Mouse (Mus musculus): ENCODE results near the gene Whrn.

Whrn gene

DNA sequence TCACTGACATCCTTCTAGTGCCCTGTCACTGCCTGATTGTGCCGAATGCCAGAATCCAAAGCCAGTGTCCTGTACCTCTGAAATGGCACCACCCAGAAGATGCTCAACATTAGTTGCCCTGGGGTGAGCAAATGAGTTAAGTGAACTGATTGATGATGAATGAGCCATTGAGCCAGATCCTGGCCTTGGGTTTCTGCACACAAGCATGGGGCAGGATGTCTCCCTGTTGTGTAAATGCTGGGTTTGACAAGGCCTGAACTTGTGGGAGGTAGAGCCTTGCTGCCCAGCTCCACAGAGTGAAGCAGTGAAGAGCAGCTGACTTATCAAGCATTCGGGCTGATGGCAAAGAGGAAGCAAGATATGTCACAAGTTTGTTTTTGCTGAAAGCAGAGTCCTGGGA lies 52.7 kb downstream of the Whrn start:
- DNase-seq = no peak

- DNase-seq = no peak
These were observed 54.2 kb downstream of the Whrn start for GRCm38 (mm10) chr4:63441616-63442015.

DNA sequence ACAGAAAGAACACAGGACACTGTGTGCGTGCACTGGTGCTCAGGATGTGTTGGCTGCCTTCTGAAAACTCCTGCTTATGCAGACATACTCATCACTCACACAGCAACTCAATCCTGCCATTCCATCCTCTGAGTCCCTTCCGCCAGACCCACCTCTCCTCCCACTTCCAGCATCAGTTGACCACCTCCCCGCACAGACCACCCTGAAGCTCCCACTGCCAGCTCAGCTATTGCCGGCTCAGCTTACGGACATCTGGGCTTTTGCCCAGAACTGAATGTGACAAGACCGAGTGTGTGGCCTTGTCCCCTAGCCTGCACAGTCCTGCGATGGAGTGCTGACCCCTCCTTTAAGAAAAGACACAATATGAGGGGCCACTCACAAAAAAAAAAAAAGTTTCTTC lies 55.5 kb downstream of the Whrn start:
- no peak for DNase-seq

DNA sequence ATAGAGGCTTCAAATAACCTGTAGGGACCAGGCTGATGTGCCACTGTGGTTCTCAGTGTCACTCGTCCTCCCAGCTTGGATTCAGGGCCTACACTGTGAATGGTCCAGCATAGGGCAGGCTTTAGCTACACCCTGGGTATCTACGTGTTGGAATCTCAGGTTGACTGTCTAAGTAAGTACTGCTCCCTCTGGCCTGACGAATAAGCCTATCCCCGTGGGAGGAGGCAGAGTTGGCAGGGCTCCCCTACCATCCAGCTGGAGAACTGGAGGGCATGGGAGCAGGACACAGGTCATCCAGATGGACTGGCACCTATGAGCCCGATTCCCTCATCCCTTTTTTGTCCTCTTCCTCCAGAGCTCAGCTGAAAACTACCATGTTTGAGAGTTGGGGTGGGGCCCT lies 57.8 kb downstream of the Whrn start:
- DNase-seq = no peak

GRCm38 (mm10) chr4:63437119-63437815 lies 58.5 kb downstream of the Whrn start:
- DNase-seq = no peak

GRCm38 (mm10) chr4:63435402-63435801 lies 60.4 kb downstream of the Whrn start:
- DNase-seq = no peak

DNA sequence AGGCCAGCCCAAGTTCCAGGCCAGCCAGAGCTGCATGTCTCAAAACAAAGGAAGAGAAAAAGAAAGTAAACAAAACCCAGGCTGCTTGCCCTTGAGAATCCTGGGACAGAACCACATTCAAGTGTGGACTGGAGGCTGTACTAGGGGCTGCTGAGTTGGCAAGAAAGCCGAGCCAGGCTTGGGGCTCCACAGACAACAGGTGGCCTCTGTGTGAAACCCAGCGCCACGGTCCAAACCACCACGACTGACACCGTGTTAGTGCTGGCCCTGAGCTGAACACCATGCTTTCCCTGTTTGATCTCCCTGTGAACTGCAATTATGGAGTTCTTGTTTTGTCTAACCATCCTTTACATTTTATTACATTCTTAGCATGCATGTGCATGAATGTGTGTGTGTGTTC lies 64.7 kb downstream of the Whrn start:
- DNase-seq = no peak

- no peak for DNase-seq
These were observed 65.4 kb downstream of the Whrn start for GRCm38 (mm10) chr4:63430357-63430756.

- no peak for DNase-seq
These were observed 69.5 kb downstream of the Whrn start for GRCm38 (mm10) chr4:63426308-63426707.

GRCm38 (mm10) chr4:63423811-63424210 lies 72.0 kb downstream of the Whrn start:
- no peak for DNase-seq

- no peak for DNase-seq
These were observed 72.6 kb downstream of the Whrn start for GRCm38 (mm10) chr4:63423231-63423630.

DNA sequence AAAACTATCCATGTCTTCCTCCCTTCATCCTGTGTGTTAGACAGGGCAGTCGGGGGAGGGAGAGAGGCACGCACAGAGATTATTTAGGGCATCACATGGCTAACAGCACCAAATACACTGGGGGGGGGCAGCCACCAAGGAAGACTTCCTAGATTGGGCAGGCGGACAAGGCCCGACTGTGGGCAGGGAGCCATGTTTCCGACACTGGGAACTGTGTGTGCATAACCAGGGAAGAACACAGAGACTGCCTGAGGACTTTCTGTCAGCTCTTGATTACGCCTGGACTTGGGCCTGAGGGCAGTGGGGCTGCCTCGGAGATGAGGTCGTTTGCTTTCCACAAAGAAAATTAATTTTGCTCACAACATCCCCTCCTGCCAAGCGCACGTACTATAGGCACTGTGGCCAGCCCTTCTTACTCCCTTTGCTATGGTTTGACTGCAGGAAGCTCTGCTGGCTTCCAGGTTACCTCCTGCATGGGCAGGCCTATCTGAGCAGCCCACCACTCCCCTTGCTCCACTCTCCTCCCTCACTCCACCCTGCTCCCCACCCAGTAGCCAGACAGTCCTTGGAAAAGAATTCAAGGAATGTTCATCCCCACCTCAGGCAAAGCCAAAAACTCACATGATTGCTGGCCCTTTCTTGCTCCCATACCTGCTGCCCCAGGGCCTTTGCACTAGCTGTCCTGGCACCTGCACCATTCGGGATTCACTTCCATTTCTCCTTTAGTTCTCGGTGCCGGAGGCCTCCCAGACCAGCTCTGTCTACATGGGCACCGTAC lies 75.5 kb downstream of the Whrn start:
- no peak for DNase-seq

DNA sequence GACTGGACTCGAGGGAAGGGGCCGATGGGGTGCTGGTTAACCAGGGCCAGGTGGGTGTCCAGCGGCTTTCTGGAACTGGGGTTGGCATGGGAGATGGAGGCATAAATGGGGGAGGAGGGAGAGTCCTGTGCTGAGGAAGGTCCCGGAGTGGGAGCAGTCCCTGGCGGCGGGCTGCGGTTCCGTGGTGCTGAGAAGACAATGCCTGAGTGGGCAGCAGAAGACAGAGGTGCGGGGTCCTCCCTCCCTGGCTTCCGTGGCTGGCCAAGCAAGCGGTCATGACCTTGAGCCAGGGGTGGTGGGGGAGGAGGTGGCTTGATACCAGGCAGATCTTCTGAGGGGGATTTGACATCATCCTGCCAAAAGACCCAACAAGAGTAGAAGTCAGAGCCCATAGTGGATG lies 77.5 kb downstream of the Whrn start:
- no peak for DNase-seq

DNA sequence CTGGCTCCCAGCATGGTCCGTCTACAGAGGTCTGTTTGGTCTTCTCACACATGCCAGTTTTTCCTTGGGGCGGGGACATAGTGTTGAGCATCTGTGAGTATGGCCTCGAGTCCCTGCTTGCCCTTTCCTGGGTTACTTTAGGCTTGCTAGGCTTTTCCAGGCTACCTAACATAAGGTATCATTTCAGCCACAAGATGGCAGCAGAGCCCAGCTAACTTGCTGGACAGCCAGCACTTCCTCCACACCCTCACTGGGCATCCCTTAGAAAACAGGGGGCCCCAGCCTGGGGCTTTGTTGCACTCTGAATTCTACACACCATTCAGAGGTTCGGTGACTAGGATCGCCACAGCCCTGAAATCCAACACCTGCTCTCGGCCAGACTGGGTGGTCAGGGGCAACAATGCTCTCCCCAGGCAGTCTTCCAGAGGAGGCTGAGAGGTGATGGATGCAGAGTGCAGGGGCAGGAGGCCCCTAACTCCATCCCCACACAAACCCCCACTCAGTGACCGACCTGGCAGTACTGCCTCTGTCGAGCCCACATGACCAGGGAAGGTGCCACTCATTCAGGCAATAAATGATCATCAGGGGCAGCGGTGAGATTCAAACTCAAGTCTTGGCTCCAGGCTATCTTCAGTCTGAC lies 78.4 kb downstream of the Whrn start:
- peak; percentile 86 for DNase-seq

- DNase-seq = no peak
These were observed 80.8 kb downstream of the Whrn start for GRCm38 (mm10) chr4:63414951-63415350.

DNA sequence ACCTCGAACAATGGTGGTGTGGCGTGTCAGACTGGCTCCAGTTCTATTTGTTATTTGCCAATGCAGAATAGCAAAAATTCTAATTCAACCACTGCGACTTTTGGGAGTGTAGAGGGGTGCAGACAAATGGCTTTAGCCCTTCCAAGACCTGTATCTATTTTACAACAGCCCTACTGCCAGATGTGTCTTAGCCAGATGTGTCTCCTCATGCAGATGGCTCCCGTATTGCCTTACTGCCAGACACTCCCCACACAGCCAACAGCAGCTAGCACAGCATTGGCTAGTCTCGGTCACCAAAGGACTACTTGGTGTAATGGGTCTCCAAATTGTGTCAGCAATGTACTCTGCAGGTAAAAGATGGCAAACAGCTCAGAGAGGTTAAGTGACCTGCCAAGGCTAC lies 84.6 kb downstream of the Whrn start:
- no peak for DNase-seq

GRCm38 (mm10) chr4:63410583-63410934 lies 85.2 kb downstream of the Whrn start:
- peak; percentile 94 for DNase-seq

- no peak for DNase-seq
These were observed 85.7 kb downstream of the Whrn start for GRCm38 (mm10) chr4:63409908-63410582.

DNA sequence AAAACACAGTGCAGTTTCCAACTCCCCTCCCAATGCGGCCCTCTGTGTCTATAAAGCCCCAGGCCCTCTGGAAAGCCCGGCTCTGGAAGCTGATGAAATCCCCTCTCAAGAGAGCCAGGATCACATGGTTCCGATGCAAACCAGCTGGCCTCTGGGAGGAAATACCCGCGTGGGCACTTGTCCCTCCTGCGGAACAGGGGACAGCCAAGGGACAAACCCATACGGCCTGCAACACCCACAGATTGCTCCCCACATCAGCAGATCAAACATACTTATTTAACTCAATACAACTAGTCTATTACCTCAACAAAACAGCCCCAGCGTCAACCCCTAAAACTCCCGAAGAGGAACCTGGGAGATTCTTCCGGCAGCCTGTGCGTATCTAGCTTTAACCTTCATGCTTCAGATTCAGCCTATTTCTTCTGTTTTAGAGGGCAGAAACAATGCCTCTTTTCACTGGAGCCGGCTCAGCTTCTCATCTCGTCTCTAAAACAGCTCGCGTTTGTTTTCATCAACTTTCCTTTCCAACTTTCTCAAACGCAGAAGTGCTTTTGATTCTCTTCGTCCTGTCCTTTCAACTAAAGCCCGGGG lies 86.4 kb downstream of the Whrn start:
- no peak for DNase-seq

DNA sequence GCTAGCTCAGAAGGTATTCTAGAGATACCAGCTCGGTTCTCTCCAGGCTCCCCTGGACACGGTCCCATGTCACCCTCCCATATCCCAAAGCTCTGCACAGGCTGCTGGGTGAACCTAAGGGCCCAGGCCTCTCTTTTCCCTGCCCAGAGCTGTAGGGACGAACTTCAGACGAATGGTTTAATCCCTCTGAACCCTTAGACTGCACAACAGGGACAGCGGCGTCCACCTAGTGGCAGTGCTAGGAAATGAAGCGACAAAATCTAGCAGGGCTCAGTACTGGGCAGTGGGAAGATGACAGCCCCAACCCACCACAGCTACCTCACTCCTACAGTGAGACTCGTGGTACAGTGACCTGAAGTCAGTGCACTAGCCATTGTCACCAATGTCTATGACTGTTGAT lies 87.1 kb downstream of the Whrn start:
- peak; percentile 52 for DNase-seq

- DNase-seq = no peak
These were observed 87.5 kb downstream of the Whrn start for GRCm38 (mm10) chr4:63408247-63408646.

- DNase-seq = no peak
These were observed 90.1 kb downstream of the Whrn start for GRCm38 (mm10) chr4:63405683-63406082.

DNA sequence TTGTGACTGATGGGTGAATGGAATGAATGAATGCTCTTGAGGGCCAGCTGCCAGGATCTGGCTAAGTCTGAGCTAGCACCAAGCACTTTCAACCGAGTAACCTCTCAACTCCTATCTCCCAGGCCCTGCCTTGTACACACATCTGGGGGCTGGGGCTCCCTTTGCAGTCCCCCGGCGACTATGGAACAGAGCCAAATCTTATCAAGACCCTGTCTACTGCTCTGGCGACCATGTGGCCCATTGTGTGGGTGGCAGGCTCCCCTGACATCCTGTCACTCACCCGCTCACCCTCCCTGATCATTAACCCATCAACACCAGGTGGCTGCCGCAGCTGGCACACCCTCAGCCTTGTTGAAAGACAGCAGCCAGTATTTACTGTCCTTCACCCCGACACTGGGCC lies 90.7 kb downstream of the Whrn start:
- DNase-seq = no peak

Data from kidney, adult 9 months (tissue).